Mouse (Mus musculus) kidney, postnatal 0 days (tissue): ENCODE measurements at regions not wholly inside any gene's neighbourhood (a gene's known extent, or its start where the extent isn't known, plus 50 kb on each side); places are given as distances from the start of the nearest gene placed in this dataset.

ENCODE experiments used
- ATAC-seq: fragments of 200-750 bp; cut with Nextera tagmentation; replicated peaks from 2 replicates; pipeline ENCODE4 v1.8.0; 2017; ENCODE audit warnings: low read depth, moderate number of reproducible peaks, moderate TSS enrichment, moderate library complexity; ENCODE audit not compliant: low FRiP score
- DNase-seq: peaks from one replicate; pipeline ENCODE4 v3.0.0-alpha.2; 2016; ENCODE audit warnings: low spot score
- H3K27ac ChIP-seq: fragments of 300-500 bp; sonication (generic); 2 replicates; pipeline ENCODE4 v1.5.1; 2014; ENCODE audit warnings: mild to moderate bottlenecking
- H3K27me3 ChIP-seq: fragments of 300-500 bp; sonication (generic); 2 replicates; pipeline ENCODE4 v1.6.1; 2014; ENCODE audit warnings: low read length, mixed read lengths; ENCODE audit not compliant: insufficient read depth
- H3K36me3 ChIP-seq: fragments of 300-500 bp; sonication (generic); 2 replicates; pipeline ENCODE4 v1.6.1; 2014; ENCODE audit warnings: low read length, mixed read lengths; ENCODE audit not compliant: insufficient read depth
- H3K4me1 ChIP-seq: fragments of 300-500 bp; sonication (generic); replicated peaks from 2 replicates; pipeline ENCODE4 v1.6.1; 2014; ENCODE audit warnings: antibody characterized with exemption, low read length, mixed read lengths; ENCODE audit not compliant: insufficient read depth
- H3K4me2 ChIP-seq: fragments of 300-500 bp; sonication (generic); 2 replicates; pipeline ENCODE4 v1.6.1; 2014; ENCODE audit warnings: mild to moderate bottlenecking, low read length, moderate library complexity, mixed read lengths
- H3K4me3 ChIP-seq: fragments of 300-500 bp; sonication (generic); replicated peaks from 2 replicates; pipeline ENCODE4 v1.5.1; 2014; ENCODE audit warnings: low read depth, low read length
- H3K9ac ChIP-seq: fragments of 300-500 bp; sonication (generic); 2 replicates; pipeline ENCODE4 v1.6.1; 2014; ENCODE audit warnings: low read depth, low read length
- H3K9me3 ChIP-seq: fragments of 300-500 bp; sonication (generic); replicated peaks from 2 replicates; pipeline ENCODE4 v1.6.1; 2016; ENCODE audit warnings: low read length, inconsistent platforms, mixed read lengths
- CTCF ChIP-seq: IDR thresholded peaks from 2 replicates; pipeline ENCODE4 v1.5.1; 2016; ENCODE audit warnings: antibody characterized with exemption, low read depth, mild to moderate bottlenecking, moderate library complexity
- WGBS: fragments of 180-500 bp; shearing (Covaris S2); extraction: QIAGEN DNeasy Blood & Tissue Kit; methylation state at CpG from one replicate; pipeline ENCODE4 v1.1.7; 2014; 5-methylcytosine and 5-hydroxymethylcytosine counted together

- no peak for ATAC-seq
- no peaks in the 10 kb centered on the region for H3K36me3 ChIP-seq
- H3K27ac ChIP-seq: no peak overlapping the region
- H3K4me3 ChIP-seq: no peak overlapping the region
- H3K4me2 ChIP-seq: no peak overlapping the region
- DNase-seq: no peak
- no peak for TF ChIP-seq CTCF
- no peaks in the 10 kb centered on the region for H3K27me3 ChIP-seq
- H3K4me1 ChIP-seq: no peaks in the 10 kb centered on the region
- H3K9me3 ChIP-seq: no peaks in the 10 kb centered on the region; the same call in 1 of the 2 replicates
- H3K9ac ChIP-seq: no peak overlapping the region
- 61% methylated on average over 1 of the region's 1 CpGs for WGBS
These were observed 534.8 kb upstream of the Gm26657 start for GRCm38 (mm10) chr4:56205069-56205468.

GRCm38 (mm10) chr4:56193365-56193764 is 546.5 kb upstream of the Gm26657 start:
- ATAC-seq: no peak
- peak; percentile 10 for DNase-seq
- Histone ChIP-seq H3K4me2 (no peak overlapping the region), H3K27me3 (no peaks in the 10 kb centered on the region), H3K9ac (no peak overlapping the region), H3K4me3 (no peak overlapping the region), H3K9me3 (no peaks in the 10 kb centered on the region), H3K4me1 (no peaks in the 10 kb centered on the region), H3K27ac (no peak overlapping the region), H3K36me3 (no peaks in the 10 kb centered on the region)
- TF ChIP-seq CTCF: no peak
- 73% methylated on average over 2 of the region's 2 CpGs for WGBS

- DNase-seq (no peak), ATAC-seq (no peak)
- Histone ChIP-seq H3K36me3 (no peaks in the 10 kb centered on the region), H3K4me1 (no peaks in the 10 kb centered on the region), H3K27ac (no peak overlapping the region), H3K27me3 (no peaks in the 10 kb centered on the region), H3K9me3 (no peaks in the 10 kb centered on the region), H3K4me3 (no peak overlapping the region), H3K4me2 (no peak overlapping the region), H3K9ac (no peak overlapping the region)
- WGBS: 82% methylated on average over 5 of the region's 5 CpGs
- TF ChIP-seq CTCF: no peak
These were observed 547.4 kb upstream of the Gm26657 start for GRCm38 (mm10) chr4:56192516-56192915.

GRCm38 (mm10) chr4:56179566-56179965 is 560.3 kb upstream of the Gm26657 start:
- no peak for TF ChIP-seq CTCF
- ATAC-seq (no peak), DNase-seq (no peak)
- no peaks in the 10 kb centered on the region for H3K9me3 ChIP-seq
- H3K9ac ChIP-seq: no peak overlapping the region
- H3K36me3 ChIP-seq: no peaks in the 10 kb centered on the region
- no peaks in the 10 kb centered on the region for H3K4me1 ChIP-seq
- H3K4me2 ChIP-seq: no peak overlapping the region
- 58% methylated on average over 5 of the region's 5 CpGs for WGBS
- no peak overlapping the region for H3K27ac ChIP-seq
- H3K4me3 ChIP-seq: no peak overlapping the region
- H3K27me3 ChIP-seq: no peaks in the 10 kb centered on the region

GRCm38 (mm10) chr4:56178844-56179481 is 560.9 kb upstream of the Gm26657 start:
- H3K4me2 ChIP-seq: no peak overlapping the region
- H3K4me3 ChIP-seq: no peak overlapping the region
- no peak overlapping the region for H3K9ac ChIP-seq
- no peaks in the 10 kb centered on the region for H3K9me3 ChIP-seq
- no peaks in the 10 kb centered on the region for H3K4me1 ChIP-seq
- ATAC-seq (no peak), DNase-seq (peak; percentile 54)
- TF ChIP-seq CTCF: no peak
- no peaks in the 10 kb centered on the region for H3K27me3 ChIP-seq
- no peak overlapping the region for H3K27ac ChIP-seq
- no peaks in the 10 kb centered on the region for H3K36me3 ChIP-seq
- WGBS: 65% methylated on average over 9 of the region's 9 CpGs

GRCm38 (mm10) chr4:56161257-56161594 is 578.6 kb upstream of the Gm26657 start:
- Histone ChIP-seq H3K4me1 (no peaks in the 10 kb centered on the region), H3K4me3 (no peak overlapping the region), H3K27ac (no peak overlapping the region), H3K36me3 (no peaks in the 10 kb centered on the region), H3K27me3 (no peaks in the 10 kb centered on the region), H3K9ac (no peak overlapping the region), H3K4me2 (no peak overlapping the region), H3K9me3 (no peaks in the 10 kb centered on the region)
- no peak for TF ChIP-seq CTCF
- DNase-seq (no peak), ATAC-seq (no peak)
- 80% methylated on average over 3 of the region's 3 CpGs for WGBS
